Mouse (Mus musculus): ENCODE measurements around the gene Tapbp.
"Not testable (repeated sequence)": the region's sequence is repeated elsewhere in the genome, so short reads cannot be mapped to it uniquely, and the experiment has no call there.

Gene Tapbp

GRCm38 (mm10) chr17:33951021-33951946 is 35.6 kb downstream of the Tapbp start, which contains the start of gene B3galt4:
TSS of gene B3galt4 (minus strand) at chr17:33951488.
- no peaks in the 10 kb centered on the region for H3K27me3 ChIP-seq (ENCODE audit: insufficient read depth, low read length)
- TF ChIP-seq POU5F1 (IDR thresholded peaks at IDR 0.05; ENCODE audit: borderline replicate concordance, low read length) (no peak), NANOG (IDR thresholded peaks at IDR 0.05; ENCODE audit: borderline replicate concordance, low read length) (peak; percentile 50; the same call in 1 of the 2 replicates)
- peaks cover 66% of the 10 kb centered on the region for H3K4me1 ChIP-seq (replicated peaks; ENCODE audit: low read depth, low read length)
- no peaks in the 10 kb centered on the region for H3K9me3 ChIP-seq (ENCODE audit: low read length)
- peak within 1 kb of the TSS; percentile 95 for H3K4me3 ChIP-seq (replicated peaks; ENCODE audit: low read length)
- peaks cover 83% of the 10 kb centered on the region for H3K36me3 ChIP-seq (ENCODE audit: insufficient read depth, low read length)

GRCm38 (mm10) chr17:33952015-33952414 is 36.3 kb downstream of the Tapbp start:
- H3K4me3 ChIP-seq (replicated peaks; ENCODE audit: low read length): peak overlapping the region; percentile 95
- not testable (repeated sequence) for H3K27me3 ChIP-seq (ENCODE audit: insufficient read depth, low read length); H3K9me3 ChIP-seq (ENCODE audit: low read length)
- peaks cover 72% of the 10 kb centered on the region for H3K4me1 ChIP-seq (replicated peaks; ENCODE audit: low read depth, low read length)
- peaks cover 75% of the 10 kb centered on the region for H3K36me3 ChIP-seq (ENCODE audit: insufficient read depth, low read length)

DNA sequence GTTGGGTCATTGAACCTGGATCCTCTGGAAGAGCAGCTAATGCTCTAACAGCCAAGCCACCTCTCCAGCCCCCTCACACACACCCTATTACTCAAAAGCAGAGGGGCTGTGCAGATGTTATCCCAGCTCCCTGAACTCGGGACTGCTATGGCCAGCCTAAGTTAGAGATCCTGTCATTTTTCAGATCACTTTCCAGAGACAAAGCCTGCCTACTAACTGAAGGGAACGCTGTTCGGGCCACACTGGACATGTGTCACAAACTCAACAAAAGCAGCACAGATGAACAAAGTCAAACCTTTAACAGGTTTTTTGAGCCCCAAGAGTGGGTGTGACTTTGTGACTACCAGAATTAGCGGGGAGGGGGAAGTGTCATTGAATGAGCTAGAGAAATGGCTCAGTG is 37.2 kb downstream of the Tapbp start:
- H3K36me3 ChIP-seq (ENCODE audit: insufficient read depth, low read length): peaks cover 74% of the 10 kb centered on the region
- H3K27me3 ChIP-seq (ENCODE audit: insufficient read depth, low read length): no peaks in the 10 kb centered on the region
- peak overlapping the region; percentile 95 for H3K4me3 ChIP-seq (replicated peaks; ENCODE audit: low read length)
- H3K9me3 ChIP-seq (ENCODE audit: low read length): no peaks in the 10 kb centered on the region
- no peak for TF ChIP-seq POU5F1 (IDR thresholded peaks at IDR 0.05; ENCODE audit: borderline replicate concordance, low read length)
- TF ChIP-seq NANOG (IDR thresholded peaks at IDR 0.05; ENCODE audit: borderline replicate concordance, low read length): no peak
- no peak for TF ChIP-seq CTCF (conservative IDR thresholded peaks at IDR 0.05; ENCODE audit: low read length)
- H3K4me1 ChIP-seq (replicated peaks; ENCODE audit: low read depth, low read length): peaks cover 70% of the 10 kb centered on the region

GRCm38 (mm10) chr17:33953310-33953709 is 37.6 kb downstream of the Tapbp start:
- no peaks in the 10 kb centered on the region for H3K27me3 ChIP-seq (ENCODE audit: insufficient read depth, low read length)
- H3K9me3 ChIP-seq (ENCODE audit: low read length): no peaks in the 10 kb centered on the region
- peaks cover 74% of the 10 kb centered on the region for H3K36me3 ChIP-seq (ENCODE audit: insufficient read depth, low read length)
- H3K4me1 ChIP-seq (replicated peaks; ENCODE audit: low read depth, low read length): peaks cover 66% of the 10 kb centered on the region
- TF ChIP-seq POU5F1 (IDR thresholded peaks at IDR 0.05; ENCODE audit: borderline replicate concordance, low read length): no peak
- TF ChIP-seq CTCF (conservative IDR thresholded peaks at IDR 0.05; ENCODE audit: low read length): no peak
- TF ChIP-seq NANOG (IDR thresholded peaks at IDR 0.05; ENCODE audit: borderline replicate concordance, low read length): no peak
- H3K4me3 ChIP-seq (replicated peaks; ENCODE audit: low read length): peak overlapping the region; percentile 95

DNA sequence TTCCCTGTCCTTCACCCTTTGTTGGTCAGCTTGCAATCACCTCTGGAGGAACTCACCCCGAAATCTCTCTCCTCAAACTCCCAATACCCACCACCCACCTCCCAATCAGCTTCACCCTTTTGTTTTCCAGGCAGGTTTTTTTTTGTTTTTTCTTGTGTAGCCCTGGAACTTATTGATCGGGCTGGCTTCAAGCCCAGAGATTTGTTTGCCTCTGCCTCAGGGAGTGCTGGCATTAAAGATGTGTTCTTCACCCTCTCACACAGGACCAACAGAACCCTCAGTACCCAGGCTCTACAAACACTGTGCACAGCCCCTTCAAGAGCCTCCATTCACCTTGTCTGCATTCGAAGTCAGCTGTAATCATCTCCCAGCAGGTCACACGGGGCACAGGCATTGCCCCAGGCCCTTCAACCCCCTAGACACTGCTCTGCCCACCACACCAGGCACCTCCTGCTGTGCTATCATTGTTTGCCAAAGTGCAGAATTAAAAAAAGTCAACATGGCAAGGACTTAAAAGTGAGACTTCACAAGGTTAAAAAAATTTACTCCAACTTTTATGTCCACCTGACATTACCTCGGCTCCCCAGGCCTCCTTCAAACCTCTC is 38.4 kb downstream of the Tapbp start:
- no peak for TF ChIP-seq POU5F1 (IDR thresholded peaks at IDR 0.05; ENCODE audit: borderline replicate concordance, low read length)
- TF ChIP-seq CTCF (conservative IDR thresholded peaks at IDR 0.05; ENCODE audit: low read length): no peak
- no peak for TF ChIP-seq NANOG (IDR thresholded peaks at IDR 0.05; ENCODE audit: borderline replicate concordance, low read length)
- H3K27me3 ChIP-seq (ENCODE audit: insufficient read depth, low read length): no peaks in the 10 kb centered on the region
- peaks cover 58% of the 10 kb centered on the region for H3K4me1 ChIP-seq (replicated peaks; ENCODE audit: low read depth, low read length)
- peak overlapping the region; percentile 95 for H3K4me3 ChIP-seq (replicated peaks; ENCODE audit: low read length)
- H3K36me3 ChIP-seq (ENCODE audit: insufficient read depth, low read length): peaks cover 74% of the 10 kb centered on the region
- H3K9me3 ChIP-seq (ENCODE audit: low read length): no peaks in the 10 kb centered on the region

DNA sequence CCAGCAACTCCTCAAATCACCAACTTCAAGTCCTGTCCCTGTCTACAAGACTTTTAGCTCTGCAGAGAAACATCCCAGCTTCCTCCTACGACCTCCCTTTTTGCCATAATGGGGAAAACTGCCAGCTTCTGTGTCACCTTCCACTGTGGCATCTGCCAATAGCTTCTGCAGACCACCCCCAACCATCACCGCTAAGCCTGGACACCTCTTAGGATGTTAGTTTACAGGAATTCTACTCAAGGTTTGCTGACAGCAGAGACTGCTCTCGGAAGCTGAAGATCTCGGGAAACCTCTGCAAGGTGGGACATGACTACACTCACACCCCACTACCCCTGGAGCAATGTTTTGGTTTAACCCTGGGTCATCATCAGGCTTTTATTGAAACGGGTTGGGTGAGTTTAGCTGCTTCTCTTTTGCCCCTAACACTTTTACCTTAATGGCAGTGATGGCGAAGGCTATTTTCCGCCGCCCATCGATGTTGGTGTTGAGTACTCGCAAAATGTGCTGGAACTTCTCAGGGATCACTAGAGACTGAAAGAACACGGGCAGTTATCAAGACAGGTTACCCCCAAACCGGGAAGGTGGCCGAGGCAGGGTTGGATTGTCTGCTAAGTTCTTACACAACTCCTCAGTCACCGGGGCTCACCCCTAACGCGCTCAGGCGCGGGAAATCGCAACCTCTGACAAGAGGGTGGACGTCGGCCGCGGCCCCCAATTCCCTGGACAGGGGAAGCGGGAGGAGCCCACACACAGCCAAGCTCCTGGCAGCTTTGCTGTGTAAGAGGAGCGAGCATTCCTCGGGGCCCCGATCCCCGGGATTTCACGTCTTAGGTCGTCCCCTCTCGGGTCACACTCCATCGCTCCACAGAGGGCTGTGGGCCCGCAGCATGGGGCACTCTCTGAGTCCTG is 39.2 kb downstream of the Tapbp start:
- peak overlapping the region; percentile 95 for H3K4me3 ChIP-seq (replicated peaks; ENCODE audit: low read length)
- peaks cover 54% of the 10 kb centered on the region for H3K4me1 ChIP-seq (replicated peaks; ENCODE audit: low read depth, low read length)
- peaks cover 74% of the 10 kb centered on the region for H3K36me3 ChIP-seq (ENCODE audit: insufficient read depth, low read length)
- no peak for TF ChIP-seq NANOG (IDR thresholded peaks at IDR 0.05; ENCODE audit: borderline replicate concordance, low read length)
- TF ChIP-seq CTCF (conservative IDR thresholded peaks at IDR 0.05; ENCODE audit: low read length): no peak
- TF ChIP-seq POU5F1 (IDR thresholded peaks at IDR 0.05; ENCODE audit: borderline replicate concordance, low read length): no peak
- H3K9me3 ChIP-seq (ENCODE audit: low read length): no peaks in the 10 kb centered on the region
- no peaks in the 10 kb centered on the region for H3K27me3 ChIP-seq (ENCODE audit: insufficient read depth, low read length)

DNA sequence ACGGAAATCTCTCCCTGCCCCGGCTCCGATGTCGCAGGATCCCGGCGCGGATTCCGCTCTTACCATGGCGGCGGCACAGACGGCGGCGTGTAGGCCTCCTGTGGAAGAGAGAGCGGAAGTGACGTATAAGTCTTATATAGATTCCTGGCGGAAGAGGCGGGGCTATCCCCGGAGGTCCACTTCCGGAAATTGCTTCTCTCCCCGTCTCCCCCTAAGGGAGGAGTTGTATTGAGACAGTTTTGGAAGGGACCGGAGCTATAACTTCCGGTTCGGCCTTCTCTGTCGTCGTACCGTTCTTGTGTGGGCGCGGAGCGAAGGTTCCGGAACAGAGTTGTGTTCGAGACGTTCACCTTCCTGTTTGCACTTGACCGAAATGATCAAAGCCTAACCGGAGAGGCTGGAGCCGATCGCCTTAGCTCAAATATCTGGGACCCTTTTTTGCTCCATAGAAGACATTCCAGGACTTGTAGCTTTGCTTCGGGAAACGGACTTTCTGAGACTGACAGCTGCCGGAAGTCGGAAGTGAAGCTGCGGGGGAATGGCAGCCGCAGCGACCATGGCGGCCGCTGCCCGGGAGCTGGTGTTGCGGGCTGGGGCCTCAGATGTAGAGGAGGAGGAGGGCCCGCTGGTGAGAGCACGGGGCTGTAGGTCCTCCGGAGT is 40.0 kb downstream of the Tapbp start, which contains the start of the genes Vps52 and Rps18:
Vps52 (plus strand) TSS at position 258 of the 660 bp plus-strand sequence.
Rps18 (minus strand) TSS at position 447 of the 660 bp plus-strand sequence.
- TF ChIP-seq POU5F1 (IDR thresholded peaks at IDR 0.05; ENCODE audit: borderline replicate concordance, low read length) (no peak; the same call in 1 of the 2 replicates), CTCF (conservative IDR thresholded peaks at IDR 0.05; ENCODE audit: low read length) (no peak), NANOG (IDR thresholded peaks at IDR 0.05; ENCODE audit: borderline replicate concordance, low read length) (no peak)
- Histone ChIP-seq H3K36me3 (ENCODE audit: insufficient read depth, low read length) (peaks cover 74% of the 10 kb centered on the region), H3K9me3 (ENCODE audit: low read length) (no peaks in the 10 kb centered on the region)

More for the DNA sequence above, 40.0 kb downstream of the Tapbp start, which contains the start of the genes Vps52 and Rps18:
- Histone ChIP-seq H3K4me3 (replicated peaks; ENCODE audit: low read length) (peak within 1 kb of the TSS; percentile 95), H3K27me3 (ENCODE audit: insufficient read depth, low read length) (no peaks in the 10 kb centered on the region), H3K4me1 (replicated peaks; ENCODE audit: low read depth, low read length) (peaks cover 48% of the 10 kb centered on the region)

Measured in E14TG2a.4 (cell line).